Mouse (Mus musculus): Measurements from ENCODE around the gene Zfyve27. TPM values are rescaled to one million over a fixed set of nuclear protein-coding genes. Genes with fewer than 3 reads are reported as not detected.
A peak's percentile ranks its signal among the peaks of the same experiment; 100 is the strongest.

Zfyve27 gene
- polyA plus RNA-seq, 1 experiment from 2014 or later, result 53.3 TPM

DNA sequence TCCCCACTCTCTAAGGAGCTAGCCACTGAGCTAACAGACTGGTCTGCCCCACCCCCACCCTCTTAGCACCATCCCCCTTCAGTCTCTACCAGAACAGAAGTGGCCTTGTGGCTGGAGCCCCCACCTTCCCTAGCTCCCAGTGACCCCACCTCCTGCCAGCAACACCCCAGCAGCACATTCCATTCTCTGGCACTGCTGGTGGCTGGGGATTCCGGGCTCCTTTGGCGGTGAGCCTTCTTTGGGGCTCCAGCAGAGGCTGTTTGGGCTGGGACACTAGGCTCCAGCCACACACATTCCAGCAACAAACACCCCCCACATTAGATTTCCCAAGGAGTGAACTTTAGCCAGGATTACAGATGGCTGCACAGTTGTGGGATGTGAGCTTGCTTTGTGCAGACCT lies 29.6 kb downstream of the Zfyve27 start:
- Histone ChIP-seq H3K4me1 (no peaks in the 10 kb centered on the region), H3K9me3 (no peaks in the 10 kb centered on the region), H3K4me3 (no peak overlapping the region), H3K4me2 (replicated peaks) (no peak overlapping the region), H3K27me3 (peaks cover 4% of the 10 kb centered on the region; the same call in 1 of the 2 replicates), H3K27ac (replicated peaks) (no peak overlapping the region), H3K9ac (replicated peaks) (no peak overlapping the region), H3K36me3 (peaks cover 37% of the 10 kb centered on the region)
- ATAC-seq (ENCODE audit: low FRiP score, low read depth), result no peak
- WGBS, result 47% methylated on average over 2 of the region's 2 CpGs

DNA sequence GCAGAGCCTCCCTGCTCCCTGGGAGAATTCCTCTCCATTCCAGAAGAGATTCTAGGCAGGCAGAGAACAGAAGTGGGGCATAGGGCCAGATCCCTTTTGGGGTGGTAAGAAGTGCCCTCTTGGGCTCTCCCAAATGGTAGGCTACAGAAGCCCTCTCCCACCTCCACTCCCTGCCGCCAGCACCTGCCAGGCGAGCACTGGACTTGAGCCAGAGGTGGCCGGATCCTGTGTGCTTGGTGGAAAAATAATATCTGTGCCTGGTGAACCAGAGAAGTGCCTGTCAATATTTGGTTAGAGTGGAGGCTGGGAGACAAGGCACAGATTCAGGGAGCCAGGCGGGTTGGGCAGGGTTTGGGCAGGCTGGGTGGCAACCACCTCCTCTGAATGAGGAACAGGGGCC lies 32.6 kb downstream of the Zfyve27 start:
- Histone ChIP-seq H3K9me3 (no peaks in the 10 kb centered on the region), H3K4me1 (peaks cover under 1% of the 10 kb centered on the region; the same call in 1 of the 2 replicates), H3K4me3 (no peak overlapping the region), H3K27me3 (peaks cover 34% of the 10 kb centered on the region), H3K4me2 (replicated peaks) (no peak overlapping the region), H3K27ac (replicated peaks) (no peak overlapping the region), H3K36me3 (peaks cover 11% of the 10 kb centered on the region; the same call in 1 of the 2 replicates), H3K9ac (replicated peaks) (no peak overlapping the region)
- ATAC-seq (ENCODE audit: low FRiP score, low read depth), result no peak
- 89% methylated on average over 4 of the region's 4 CpGs for WGBS

GRCm38 (mm10) chr19:42197066-42197465 lies 33.3 kb downstream of the Zfyve27 start:
- ATAC-seq (ENCODE audit: low FRiP score, low read depth), result no peak

GRCm38 (mm10) chr19:42198026-42198425 lies 34.3 kb downstream of the Zfyve27 start:
- WGBS, result 49% methylated on average over 11 of the region's 11 CpGs
- Histone ChIP-seq H3K27ac (replicated peaks) (no peak overlapping the region), H3K4me3 (no peak overlapping the region), H3K4me2 (replicated peaks) (no peak overlapping the region), H3K4me1 (peaks cover 9% of the 10 kb centered on the region), H3K9ac (replicated peaks) (no peak overlapping the region), H3K36me3 (no peaks in the 10 kb centered on the region), H3K27me3 (peaks cover 51% of the 10 kb centered on the region), H3K9me3 (no peaks in the 10 kb centered on the region)
- no peak for ATAC-seq (ENCODE audit: low FRiP score, low read depth)

More at GRCm38 (mm10) chr19:42197066-42197465, 33.3 kb downstream of the Zfyve27 start:
- peaks cover 41% of the 10 kb centered on the region for H3K27me3 ChIP-seq
- H3K4me1 ChIP-seq, result peaks cover 8% of the 10 kb centered on the region
- H3K4me2 ChIP-seq (replicated peaks), result no peak overlapping the region
- no peaks in the 10 kb centered on the region for H3K9me3 ChIP-seq
- 0 out of 2 replicates have a peak, but pooled peaks cover 4% of the 10 kb centered on the region for H3K36me3 ChIP-seq
- no peak overlapping the region for H3K9ac ChIP-seq (replicated peaks)
- no peak overlapping the region for H3K27ac ChIP-seq (replicated peaks)
- H3K4me3 ChIP-seq, result no peak overlapping the region
- WGBS, result 68% methylated on average over 4 of the region's 4 CpGs

DNA sequence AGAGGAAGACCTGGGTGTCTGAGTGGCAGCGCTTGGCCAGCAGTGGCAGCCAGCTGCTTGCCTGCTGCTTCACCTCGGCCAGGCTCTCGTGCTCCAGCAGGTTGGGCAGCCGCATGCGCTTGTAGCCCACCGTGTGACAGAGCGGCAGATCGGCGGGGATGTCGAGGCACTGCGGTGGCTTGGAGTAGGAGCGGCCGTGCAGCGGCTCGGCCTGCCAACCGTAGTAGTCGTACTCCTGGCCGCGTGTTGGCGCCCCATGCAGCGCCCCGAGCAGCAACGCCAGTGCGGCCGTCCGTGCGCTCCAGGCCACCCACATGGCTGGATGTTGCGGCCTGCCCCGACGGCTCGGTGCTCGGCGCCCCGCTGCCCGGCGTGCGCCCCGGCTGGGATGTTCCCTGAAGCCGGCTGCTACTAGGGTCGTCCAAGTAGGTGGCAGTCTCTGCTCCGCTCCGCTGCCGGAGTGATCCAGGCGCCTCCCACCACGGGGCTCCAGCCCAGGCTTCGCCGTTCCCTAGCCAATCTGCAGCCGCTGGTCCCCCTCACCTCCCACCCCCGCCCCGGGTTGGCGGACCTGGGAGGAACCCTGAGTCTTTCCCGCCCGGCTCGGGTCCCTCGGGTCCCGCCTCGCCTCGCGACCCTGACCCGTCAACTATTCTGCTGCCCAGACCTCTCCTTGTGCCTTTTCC lies 38.1 kb downstream of the Zfyve27 start, which contains the start of gene Sfrp5:
Gene Sfrp5 (minus strand): TSS at position 557 of the 686 bp plus-strand sequence.
- H3K27ac ChIP-seq (replicated peaks), result no peak within 1 kb of the TSS
- no peak for ATAC-seq (ENCODE audit: low FRiP score, low read depth)
- 2% methylated on average over 60 of the region's 60 CpGs for WGBS

GRCm38 (mm10) chr19:42202467-42202866 lies 38.7 kb downstream of the Zfyve27 start:
- no peak for ATAC-seq (ENCODE audit: low FRiP score, low read depth)
- Histone ChIP-seq H3K27me3 (peaks cover 74% of the 10 kb centered on the region), H3K4me3 (no peak overlapping the region), H3K27ac (replicated peaks) (no peak overlapping the region), H3K36me3 (no peaks in the 10 kb centered on the region), H3K4me2 (replicated peaks) (no peak overlapping the region), H3K9ac (replicated peaks) (no peak overlapping the region), H3K4me1 (peaks cover 9% of the 10 kb centered on the region), H3K9me3 (no peaks in the 10 kb centered on the region)
- WGBS, result 44% methylated on average over 8 of the region's 8 CpGs

More for the DNA sequence above, 38.1 kb downstream of the Zfyve27 start, which contains the start of gene Sfrp5:
- Histone ChIP-seq H3K36me3 (no peaks in the 10 kb centered on the region), H3K4me2 (replicated peaks) (peak within 1 kb of the TSS; percentile 41), H3K4me3 (peak within 1 kb of the TSS; percentile 29), H3K4me1 (peaks cover 9% of the 10 kb centered on the region), H3K27me3 (peaks cover 69% of the 10 kb centered on the region), H3K9ac (replicated peaks) (no peak within 1 kb of the TSS), H3K9me3 (no peaks in the 10 kb centered on the region)

DNA sequence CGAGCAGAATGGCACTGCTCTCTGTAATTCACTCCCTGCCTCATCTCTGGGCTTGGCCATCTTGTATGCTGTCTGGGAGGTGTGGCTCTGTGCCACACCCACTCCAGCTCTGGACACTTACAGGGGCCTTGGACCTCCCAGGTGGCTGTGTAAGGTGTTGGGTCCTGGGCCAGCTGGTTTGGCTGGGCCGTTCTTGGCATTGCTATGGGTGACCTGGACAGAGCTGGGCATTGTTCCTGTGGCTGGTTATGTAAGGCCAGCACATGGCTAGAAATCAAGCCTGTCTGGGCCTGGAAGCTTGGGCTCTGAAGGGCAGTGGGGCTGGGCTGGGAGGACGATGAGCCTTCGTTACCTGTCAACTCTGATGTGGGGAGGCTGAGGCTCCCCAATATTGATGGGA lies 40.6 kb downstream of the Zfyve27 start:
- no peak for ATAC-seq (ENCODE audit: low FRiP score, low read depth)

GRCm38 (mm10) chr19:42205201-42205600 lies 41.5 kb downstream of the Zfyve27 start:
- Histone ChIP-seq H3K9ac (replicated peaks) (no peak overlapping the region), H3K4me1 (peaks cover 9% of the 10 kb centered on the region), H3K9me3 (no peaks in the 10 kb centered on the region), H3K4me2 (replicated peaks) (no peak overlapping the region), H3K27ac (replicated peaks) (no peak overlapping the region), H3K4me3 (no peak overlapping the region), H3K36me3 (no peaks in the 10 kb centered on the region), H3K27me3 (peaks cover 52% of the 10 kb centered on the region)
- no peak for ATAC-seq (ENCODE audit: low FRiP score, low read depth)
- WGBS, result 78% methylated on average over 8 of the region's 8 CpGs

More for the DNA sequence above, 40.6 kb downstream of the Zfyve27 start:
- Histone ChIP-seq H3K9ac (replicated peaks) (no peak overlapping the region), H3K4me2 (replicated peaks) (no peak overlapping the region), H3K27ac (replicated peaks) (no peak overlapping the region), H3K4me1 (peaks cover 9% of the 10 kb centered on the region), H3K4me3 (no peak overlapping the region), H3K9me3 (no peaks in the 10 kb centered on the region), H3K36me3 (no peaks in the 10 kb centered on the region), H3K27me3 (peaks cover 61% of the 10 kb centered on the region)
- WGBS, result 79% methylated on average over 4 of the region's 4 CpGs

- WGBS, result 73% methylated on average over 7 of the region's 7 CpGs
- no peak overlapping the region for H3K9ac ChIP-seq (replicated peaks)
- no peaks in the 10 kb centered on the region for H3K9me3 ChIP-seq
- no peaks in the 10 kb centered on the region for H3K4me1 ChIP-seq
- no peak overlapping the region for H3K27ac ChIP-seq (replicated peaks)
- no peaks in the 10 kb centered on the region for H3K36me3 ChIP-seq
- ATAC-seq (ENCODE audit: low FRiP score, low read depth), result no peak
- H3K4me2 ChIP-seq (replicated peaks), result no peak overlapping the region
- peaks cover 9% of the 10 kb centered on the region for H3K27me3 ChIP-seq
- no peak overlapping the region for H3K4me3 ChIP-seq
These were observed 45.7 kb downstream of the Zfyve27 start for GRCm38 (mm10) chr19:42209485-42209884.

DNA sequence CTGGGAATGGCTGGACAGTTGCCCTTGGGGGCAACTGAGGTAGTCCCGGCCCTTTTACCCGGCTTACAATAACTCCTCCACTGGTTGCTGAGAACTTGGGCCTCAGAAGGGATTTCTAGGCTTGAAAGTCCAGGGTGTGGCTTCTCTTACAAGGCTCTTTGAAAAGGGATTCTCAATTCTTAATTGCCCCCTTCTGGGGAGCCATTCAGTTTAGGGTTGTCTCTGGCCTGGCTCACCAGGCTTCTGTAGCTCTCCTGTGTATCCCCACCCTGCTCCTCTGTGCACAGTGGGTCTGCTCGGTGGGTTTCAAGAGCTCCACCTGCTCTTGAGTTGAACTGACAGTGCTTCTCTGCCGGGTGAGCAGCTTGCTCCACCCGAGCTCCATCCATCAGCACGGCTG lies 46.2 kb downstream of the Zfyve27 start:
- Histone ChIP-seq H3K4me3 (no peak overlapping the region), H3K4me2 (replicated peaks) (no peak overlapping the region), H3K4me1 (no peaks in the 10 kb centered on the region), H3K27me3 (peaks cover 7% of the 10 kb centered on the region), H3K9ac (replicated peaks) (no peak overlapping the region), H3K27ac (replicated peaks) (no peak overlapping the region), H3K36me3 (no peaks in the 10 kb centered on the region), H3K9me3 (no peaks in the 10 kb centered on the region)
- no peak for ATAC-seq (ENCODE audit: low FRiP score, low read depth)
- 78% methylated on average over 6 of the region's 6 CpGs for WGBS

DNA sequence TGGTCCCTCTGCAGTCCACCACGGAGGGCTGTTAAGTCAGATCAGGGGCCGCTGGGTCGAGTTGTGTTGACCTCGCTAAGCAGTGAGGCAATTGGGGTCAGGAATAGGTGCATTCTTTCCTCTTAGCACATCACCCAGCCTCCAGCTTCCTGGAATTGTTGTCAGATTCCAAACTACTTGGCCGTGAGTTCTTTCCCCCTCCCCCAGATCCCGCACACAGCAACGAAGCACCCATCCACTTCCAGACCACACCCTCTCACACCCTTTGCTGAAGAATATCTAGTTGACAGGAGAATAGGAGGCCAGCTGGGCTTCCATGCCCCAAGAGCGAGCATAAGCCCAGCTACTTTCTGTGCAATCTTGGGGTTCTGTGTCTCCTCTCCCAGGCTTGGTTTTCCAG lies 48.2 kb downstream of the Zfyve27 start:
- Histone ChIP-seq H3K36me3 (no peaks in the 10 kb centered on the region), H3K27me3 (peaks cover 4% of the 10 kb centered on the region), H3K4me3 (no peak overlapping the region), H3K9me3 (no peaks in the 10 kb centered on the region), H3K4me1 (no peaks in the 10 kb centered on the region), H3K27ac (replicated peaks) (no peak overlapping the region), H3K9ac (replicated peaks) (no peak overlapping the region), H3K4me2 (replicated peaks) (no peak overlapping the region)
- no peak for ATAC-seq (ENCODE audit: low FRiP score, low read depth)
- 61% methylated on average over 8 of the region's 8 CpGs for WGBS

GRCm38 (mm10) chr19:42214601-42215000 lies 50.9 kb downstream of the Zfyve27 start:
- no peak overlapping the region for H3K4me2 ChIP-seq (replicated peaks)
- ATAC-seq (ENCODE audit: low FRiP score, low read depth), result no peak
- H3K27me3 ChIP-seq, result no peaks in the 10 kb centered on the region
- H3K4me1 ChIP-seq, result no peaks in the 10 kb centered on the region
- no peak overlapping the region for H3K4me3 ChIP-seq
- H3K36me3 ChIP-seq, result no peaks in the 10 kb centered on the region
- H3K9me3 ChIP-seq, result no peaks in the 10 kb centered on the region
- H3K27ac ChIP-seq (replicated peaks), result no peak overlapping the region
- no peak overlapping the region for H3K9ac ChIP-seq (replicated peaks)
- WGBS, result 77% methylated on average over 2 of the region's 2 CpGs

Data from midbrain, embryonic 12.5 days (tissue).